Mouse (Mus musculus) spleen, adult 2 months (tissue): ENCODE data around the gene Mov10l1. TPM values are rescaled to one million over a fixed set of nuclear protein-coding genes. Genes with fewer than 3 reads are reported as not detected.
A peak's percentile ranks its signal among the peaks of the same experiment; 100 is the strongest.

ENCODE experiments used
- DNase-seq, 2 experiments: peaks; one replicate each; pipeline versions ENCODE4 v3.0.0 to v3.0.0-alpha.2; 2012 to 2021; ENCODE audit warnings: low spot score in 2 of 2, low read depth in 1 of 2
- H3K27ac ChIP-seq: fragments of 200-500 bp; 2 replicates; pipeline ENCODE4 v1.5.1; 2012; ENCODE audit warnings: low read length, inconsistent platforms; ENCODE audit not compliant: insufficient read depth
- H3K27me3 ChIP-seq: fragments of 200-500 bp; 2 replicates; pipeline ENCODE4 v1.6.1; 2012; ENCODE audit warnings: mild to moderate bottlenecking, moderate library complexity, low read length, inconsistent platforms; ENCODE audit not compliant: control insufficient read depth, insufficient read depth
- H3K36me3 ChIP-seq: fragments of 200-500 bp; 2 replicates; pipeline ENCODE4 v1.6.1; 2012; ENCODE audit warnings: mild to moderate bottlenecking, low read length, inconsistent platforms; ENCODE audit not compliant: control insufficient read depth, insufficient read depth
- H3K4me1 ChIP-seq: fragments of 200-500 bp; 2 replicates; pipeline ENCODE4 v1.6.1; 2011; ENCODE audit warnings: inconsistent platforms; ENCODE audit not compliant: control insufficient read depth, insufficient read depth, insufficient read length
- H3K4me3 ChIP-seq: fragments of 200-500 bp; 2 replicates; pipeline ENCODE4 v1.5.1; 2011; ENCODE audit warnings: mild to moderate bottlenecking, inconsistent platforms; ENCODE audit not compliant: insufficient read depth, insufficient read length; ENCODE audit errors: extremely low read depth
- CTCF ChIP-seq: fragments of 200-500 bp; IDR thresholded peaks from 2 replicates; pipeline ENCODE4 v1.5.1; 2011; ENCODE audit warnings: mild to moderate bottlenecking, inconsistent platforms; ENCODE audit not compliant: insufficient read depth, insufficient read length, insufficient replicate concordance; ENCODE audit errors: extremely low read depth
- POLR2A ChIP-seq: fragments of 200-500 bp; IDR thresholded peaks from 2 replicates; pipeline ENCODE4 v1.6.1; 2011; ENCODE audit warnings: low read depth, low read length, inconsistent platforms
- WGBS: fragments of 180-500 bp; shearing (Covaris S2); methylation state at CpG from one replicate; pipeline ENCODE4 v1.1.7; 2018; 5-methylcytosine and 5-hydroxymethylcytosine counted together
- polyA plus RNA-seq: library from polyadenylated mRNA; depleted of rRNA; stranded (reverse); fragments of >200 nt; gene quantifications from 2 replicates; pipeline ENCODE4 v1.2.3, GENCODE M21; 2012

Mov10l1 gene
- polyA plus RNA-seq, 1 experiment, result not detected

DNA sequence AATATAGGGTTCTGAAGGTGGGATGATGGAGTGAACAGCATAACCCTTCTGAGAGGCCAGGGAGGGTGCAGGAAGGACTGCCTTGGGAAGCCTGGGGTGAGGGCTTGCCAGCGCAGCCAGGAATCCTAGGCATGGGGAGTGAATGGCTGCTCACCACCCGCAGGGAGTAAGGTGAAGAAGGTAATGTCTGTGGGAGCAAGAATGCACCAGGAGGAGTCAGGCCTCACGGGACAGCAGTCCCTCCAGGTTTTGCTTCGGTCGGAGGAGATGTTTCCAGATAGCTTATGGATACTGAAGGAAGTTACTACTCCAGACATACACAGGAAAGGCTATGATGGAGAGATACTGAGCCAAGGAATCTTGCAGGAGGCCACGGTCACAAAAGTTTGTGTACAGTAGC is 76.0 kb downstream of the Mov10l1 start:
- Histone ChIP-seq H3K4me1 (peaks cover 3% of the 10 kb centered on the region), H3K27ac (no peak overlapping the region), H3K4me3 (no peak overlapping the region), H3K27me3 (peaks cover 17% of the 10 kb centered on the region), H3K36me3 (no peaks in the 10 kb centered on the region)
- TF ChIP-seq POLR2A, result no peak
- TF ChIP-seq CTCF, result no peak
- no peak for DNase-seq
- 44% methylated on average over 6 of the region's 6 CpGs for WGBS

DNA sequence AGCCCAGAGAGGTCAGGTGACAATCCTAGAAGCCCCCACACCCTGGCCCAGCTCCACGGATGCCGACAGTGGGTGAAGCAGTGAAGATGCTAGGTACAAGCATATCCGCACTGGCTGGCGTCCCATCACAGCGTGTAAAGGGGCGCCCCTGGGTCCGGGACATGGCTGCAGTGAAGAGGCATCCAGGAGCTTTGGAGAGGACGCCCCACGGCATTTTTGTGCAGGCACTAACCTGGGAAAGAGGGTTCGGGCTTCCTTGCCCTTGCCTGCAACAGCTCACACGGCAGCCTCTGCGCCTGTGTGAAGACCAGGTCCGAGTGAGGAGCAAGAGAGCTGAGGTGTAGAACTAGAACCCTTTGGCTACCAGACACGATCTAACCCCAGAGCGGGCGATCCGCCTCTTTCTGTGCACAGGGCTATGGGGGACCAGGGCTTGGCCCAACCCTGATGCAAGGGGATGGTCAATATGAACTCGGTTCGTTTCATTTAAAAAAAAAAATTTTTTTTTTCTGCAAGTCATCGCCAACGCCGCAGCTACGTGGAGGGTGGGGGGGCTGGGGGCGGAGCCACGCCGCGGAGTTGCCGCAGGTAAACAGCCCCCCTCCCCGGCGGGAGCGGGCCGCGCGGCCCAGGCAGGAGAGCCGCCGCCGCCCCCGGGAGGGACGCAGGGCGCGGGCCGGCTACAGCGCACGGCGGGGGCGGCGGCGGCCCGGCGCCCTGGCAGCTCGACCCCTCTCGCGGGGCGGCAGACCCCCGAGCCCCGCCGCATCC is 76.6 kb downstream of the Mov10l1 start, which contains the start of gene Panx2:
Gene Panx2, plus strand, starts transcription at position 574 of the 771 bp plus-strand sequence.
- Histone ChIP-seq H3K4me1 (peaks cover 3% of the 10 kb centered on the region), H3K36me3 (no peaks in the 10 kb centered on the region), H3K4me3 (peak within 1 kb of the TSS; percentile 34; the same call in 1 of the 2 replicates), H3K27me3 (peaks cover 17% of the 10 kb centered on the region), H3K27ac (no peak within 1 kb of the TSS)
- no peak for DNase-seq
- no peak for TF ChIP-seq POLR2A
- TF ChIP-seq CTCF, result no peak
- WGBS, result 5% methylated on average over 40 of the region's 57 CpGs

DNA sequence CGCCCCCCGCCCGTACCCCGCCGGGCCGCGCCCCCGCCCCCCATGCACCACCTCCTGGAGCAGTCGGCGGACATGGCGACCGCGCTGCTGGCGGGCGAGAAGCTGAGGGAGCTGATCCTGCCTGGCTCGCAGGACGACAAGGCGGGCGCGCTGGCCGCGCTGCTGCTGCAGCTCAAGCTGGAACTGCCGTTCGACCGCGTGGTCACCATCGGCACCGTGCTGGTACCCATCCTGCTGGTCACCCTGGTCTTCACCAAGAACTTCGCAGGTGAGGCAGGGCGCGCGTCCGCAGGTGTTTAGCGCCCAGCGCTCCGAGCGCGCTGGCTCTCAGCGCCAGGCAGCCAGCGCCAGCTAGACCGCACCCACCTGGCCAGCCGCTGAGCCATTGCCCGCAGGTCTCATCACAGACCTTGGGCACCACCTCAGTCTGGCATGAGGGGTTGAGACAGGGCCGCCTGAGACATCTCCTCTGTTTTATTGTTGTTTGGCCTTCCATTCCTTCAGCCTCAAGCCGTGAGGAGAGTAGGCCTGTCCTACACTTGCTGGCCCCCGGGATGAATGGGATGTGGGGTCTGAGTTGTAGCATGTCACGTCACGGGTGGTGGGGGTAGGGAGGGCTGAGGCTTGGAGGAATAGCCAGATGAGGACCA is 77.4 kb downstream of the Mov10l1 start:
- 6% methylated on average over 40 of the region's 48 CpGs for WGBS
- TF ChIP-seq POLR2A, result no peak
- no peak for TF ChIP-seq CTCF
- Histone ChIP-seq H3K36me3 (no peaks in the 10 kb centered on the region), H3K4me1 (peaks cover 3% of the 10 kb centered on the region), H3K27ac (no peak overlapping the region), H3K4me3 (no peak overlapping the region), H3K27me3 (peaks cover 17% of the 10 kb centered on the region)
- no peak for DNase-seq

DNA sequence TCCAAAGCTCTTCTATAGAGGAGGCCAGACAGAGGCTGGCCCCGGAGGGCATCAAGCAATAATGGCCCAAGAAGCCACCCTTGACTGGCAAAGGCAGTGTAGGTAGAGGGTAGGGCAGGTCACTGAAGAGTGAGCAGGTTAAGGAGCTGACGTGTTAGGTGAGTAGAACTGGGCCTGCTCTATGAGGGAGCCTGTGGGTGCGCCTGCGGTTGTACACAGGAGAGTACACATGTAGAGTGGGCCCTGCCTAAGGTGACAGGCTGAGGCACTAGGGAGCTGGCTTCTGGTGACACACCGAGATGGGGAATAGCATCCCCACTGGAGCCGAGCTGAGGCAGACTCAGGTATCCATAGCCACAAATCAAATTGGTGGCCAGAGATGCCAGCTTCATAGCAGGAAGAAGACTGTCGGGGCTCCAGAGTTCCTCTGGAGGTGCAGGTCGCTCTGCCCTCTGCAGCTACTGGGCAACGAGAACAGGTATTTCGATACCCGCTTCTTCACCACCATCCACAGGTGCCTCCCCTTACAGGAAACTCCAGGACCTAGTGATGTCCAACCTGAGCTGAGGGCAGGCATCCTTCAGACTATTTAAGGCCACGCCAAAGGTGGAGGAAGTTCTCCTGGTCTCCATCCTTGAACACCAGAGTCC is 78.2 kb downstream of the Mov10l1 start:
- no peak for DNase-seq
- Histone ChIP-seq H3K4me3 (no peak overlapping the region), H3K27ac (no peak overlapping the region), H3K4me1 (peaks cover 3% of the 10 kb centered on the region), H3K36me3 (no peaks in the 10 kb centered on the region), H3K27me3 (peaks cover 17% of the 10 kb centered on the region)
- TF ChIP-seq POLR2A, result no peak
- TF ChIP-seq CTCF, result no peak
- WGBS, result 88% methylated on average over 12 of the region's 12 CpGs

DNA sequence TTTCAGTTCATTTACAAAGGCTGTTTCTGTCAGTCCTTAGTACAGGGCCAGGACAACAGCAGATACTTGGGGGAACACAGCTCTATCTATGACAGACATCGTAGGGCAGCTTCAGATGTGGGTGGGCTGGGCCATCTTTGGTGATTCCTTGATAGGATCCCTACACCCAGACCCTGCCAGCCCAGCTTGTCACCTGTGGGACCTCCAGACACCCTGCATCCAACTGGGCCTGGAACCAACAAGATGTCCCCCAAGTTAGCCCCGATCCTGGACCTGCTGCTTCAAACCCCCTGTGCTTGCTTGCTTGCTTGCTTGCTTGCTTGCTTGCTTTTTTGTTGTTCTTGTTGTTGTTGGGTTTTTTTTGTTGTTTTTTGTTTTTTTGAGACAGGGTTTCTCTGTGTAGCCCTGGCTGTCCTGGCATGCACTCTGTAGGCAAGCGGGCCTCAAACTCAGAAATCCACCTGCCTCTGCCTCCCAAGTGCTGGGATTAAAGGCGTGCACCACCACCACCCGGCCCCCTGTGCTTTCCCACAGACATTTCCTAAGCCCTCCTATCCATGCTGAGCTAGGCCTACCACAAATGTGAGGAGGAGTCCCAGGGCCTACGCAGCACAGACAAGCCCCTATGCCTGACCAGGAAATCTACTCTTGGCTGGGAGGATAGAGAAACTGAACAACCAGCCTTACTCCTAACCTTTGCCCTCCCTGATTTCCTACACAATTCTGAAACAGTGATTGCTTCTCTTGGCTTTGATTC is 79.2 kb downstream of the Mov10l1 start:
- TF ChIP-seq CTCF (no peak), POLR2A (no peak)
- no peaks in the 10 kb centered on the region for H3K36me3 ChIP-seq
- H3K4me1 ChIP-seq, result peaks cover 3% of the 10 kb centered on the region
- H3K27ac ChIP-seq, result no peak overlapping the region
- H3K27me3 ChIP-seq, result peaks cover 17% of the 10 kb centered on the region
- H3K4me3 ChIP-seq, result no peak overlapping the region
- DNase-seq, result no peak
- 87% methylated on average over 6 of the region's 6 CpGs for WGBS

DNA sequence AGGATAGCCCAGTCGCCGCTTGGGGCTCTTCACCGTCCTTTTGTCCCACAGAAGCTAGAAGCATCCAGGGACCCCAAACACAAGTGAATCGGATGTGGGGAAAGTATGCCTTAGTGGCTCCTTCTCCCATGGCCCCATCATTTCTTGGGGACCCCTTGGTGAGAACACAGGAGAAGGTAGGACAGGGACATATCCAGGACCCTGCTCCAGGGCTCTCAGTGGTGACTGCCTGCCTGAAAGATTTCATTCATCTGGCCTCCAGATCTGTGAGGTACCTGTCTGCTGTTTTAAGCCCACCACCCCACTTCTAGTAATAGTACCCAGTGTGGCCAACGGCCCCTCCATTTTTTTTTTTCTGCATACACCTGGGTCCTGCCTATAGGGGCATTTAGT is 79.8 kb downstream of the Mov10l1 start:
- WGBS, result 90% methylated on average over 5 of the region's 5 CpGs
- DNase-seq, result no peak
- no peak overlapping the region for H3K27ac ChIP-seq
- TF ChIP-seq POLR2A, result no peak
- TF ChIP-seq CTCF, result no peak
- H3K36me3 ChIP-seq, result no peaks in the 10 kb centered on the region
- peaks cover 3% of the 10 kb centered on the region for H3K4me1 ChIP-seq
- no peak overlapping the region for H3K4me3 ChIP-seq
- peaks cover 20% of the 10 kb centered on the region for H3K27me3 ChIP-seq
